Mouse (Mus musculus) brain, embryonic 14.5 days (tissue): Measurements from ENCODE around the gene Prdx2.

ENCODE experiments used
- CTCF ChIP-seq: fragments of 200-500 bp; IDR thresholded peaks from 2 replicates; pipeline ENCODE4 v1.5.1; 2012; ENCODE audit warnings: inconsistent platforms, mild to moderate bottlenecking, moderate library complexity, borderline replicate concordance; ENCODE audit not compliant: insufficient read depth, insufficient read length; ENCODE audit errors: extremely low read depth
- POLR2A ChIP-seq: fragments of 200-500 bp; IDR thresholded peaks from 2 replicates; pipeline ENCODE4 v1.6.1; 2012; ENCODE audit warnings: mild to moderate bottlenecking, inconsistent platforms, borderline replicate concordance; ENCODE audit not compliant: poor library complexity, insufficient read depth, insufficient read length, severe bottlenecking; ENCODE audit errors: extremely low read depth

GRCm38 (mm10) chr8:84925557-84925956, 43.8 kb upstream of the Prdx2 start:
- TF ChIP-seq CTCF = no peak
- no peak for TF ChIP-seq POLR2A
